Mouse (Mus musculus): Measurements from ENCODE around the gene Dhdh. TPM values are rescaled to one million over a fixed set of nuclear protein-coding genes. Genes with fewer than 3 reads are reported as not detected.
A peak's percentile ranks its signal among the peaks of the same experiment; 100 is the strongest.

Dhdh gene
- polyA plus RNA-seq, 1 experiment: 0.41 TPM

- Histone ChIP-seq H3K4me3 (ENCODE audit: low read depth, low read length) (no peak overlapping the region), H3K36me3 (ENCODE audit: control insufficient read depth, insufficient read depth, low read length) (peaks cover 2% of the 10 kb centered on the region), H3K27ac (ENCODE audit: insufficient read depth, low read depth, low read length) (no peak overlapping the region), H3K4me1 (ENCODE audit: control insufficient read depth, insufficient read depth, insufficient read length, low read length) (no peaks in the 10 kb centered on the region), H3K27me3 (ENCODE audit: control insufficient read depth, insufficient read depth, low read length) (no peaks in the 10 kb centered on the region)
- WGBS: 57% methylated on average over 11 of the region's 11 CpGs
- TF ChIP-seq CTCF (IDR thresholded peaks at IDR 0.05; ENCODE audit: extremely low read depth, insufficient read length, insufficient replicate concordance, low read depth, low read length) (peak; percentile 36; the same call in 1 of the 2 replicates), POLR2A (IDR thresholded peaks at IDR 0.05; ENCODE audit: low read depth, low read length) (no peak)
These were observed 41.1 kb downstream of the Dhdh start for GRCm38 (mm10) chr7:45447325-45447990.

- TF ChIP-seq POLR2A (IDR thresholded peaks at IDR 0.05; ENCODE audit: low read depth, low read length) (no peak), CTCF (IDR thresholded peaks at IDR 0.05; ENCODE audit: extremely low read depth, insufficient read length, insufficient replicate concordance, low read depth, low read length) (no peak)
- Histone ChIP-seq H3K4me1 (ENCODE audit: control insufficient read depth, insufficient read depth, insufficient read length, low read length) (no peaks in the 10 kb centered on the region), H3K27me3 (ENCODE audit: control insufficient read depth, insufficient read depth, low read length) (no peaks in the 10 kb centered on the region), H3K36me3 (ENCODE audit: control insufficient read depth, insufficient read depth, low read length) (peaks cover 4% of the 10 kb centered on the region), H3K27ac (ENCODE audit: insufficient read depth, low read depth, low read length) (no peak overlapping the region), H3K4me3 (ENCODE audit: low read depth, low read length) (no peak overlapping the region)
These were observed 42.0 kb downstream of the Dhdh start for GRCm38 (mm10) chr7:45446589-45446988.

- 84% methylated on average over 22 of the region's 22 CpGs for WGBS
- peaks cover 10% of the 10 kb centered on the region for H3K36me3 ChIP-seq (ENCODE audit: control insufficient read depth, insufficient read depth, low read length)
- no peak for TF ChIP-seq POLR2A (IDR thresholded peaks at IDR 0.05; ENCODE audit: low read depth, low read length)
- no peak for TF ChIP-seq CTCF (IDR thresholded peaks at IDR 0.05; ENCODE audit: extremely low read depth, insufficient read length, insufficient replicate concordance, low read depth, low read length)
- H3K27ac ChIP-seq (ENCODE audit: insufficient read depth, low read depth, low read length): no peak overlapping the region
- no peak overlapping the region for H3K4me3 ChIP-seq (ENCODE audit: low read depth, low read length)
- H3K27me3 ChIP-seq (ENCODE audit: control insufficient read depth, insufficient read depth, low read length): no peaks in the 10 kb centered on the region
- no peaks in the 10 kb centered on the region for H3K4me1 ChIP-seq (ENCODE audit: control insufficient read depth, insufficient read depth, insufficient read length, low read length)
These were observed 44.8 kb downstream of the Dhdh start for GRCm38 (mm10) chr7:45443526-45444420.

- no peak within 1 kb of the TSS for H3K27ac ChIP-seq (ENCODE audit: insufficient read depth, low read depth, low read length)
- peaks cover 8% of the 10 kb centered on the region for H3K36me3 ChIP-seq (ENCODE audit: control insufficient read depth, insufficient read depth, low read length)
- TF ChIP-seq CTCF (IDR thresholded peaks at IDR 0.05; ENCODE audit: extremely low read depth, insufficient read length, insufficient replicate concordance, low read depth, low read length): peak; percentile 36; the same call in 1 of the 2 replicates
- no peak for TF ChIP-seq POLR2A (IDR thresholded peaks at IDR 0.05; ENCODE audit: low read depth, low read length)
- peaks cover 15% of the 10 kb centered on the region for H3K4me1 ChIP-seq (ENCODE audit: control insufficient read depth, insufficient read depth, insufficient read length, low read length)
- H3K4me3 ChIP-seq (ENCODE audit: low read depth, low read length): peak within 1 kb of the TSS; percentile 11; the same call in 1 of the 2 replicates
- 39% methylated on average over 19 of the region's 19 CpGs for WGBS
- no peaks in the 10 kb centered on the region for H3K27me3 ChIP-seq (ENCODE audit: control insufficient read depth, insufficient read depth, low read length)
These were observed 50.9 kb downstream of the Dhdh start, which contains the start of gene Ruvbl2 for GRCm38 (mm10) chr7:45437521-45438276. Gene Ruvbl2 (minus strand): TSS chr7:45438096.

- no peaks in the 10 kb centered on the region for H3K27me3 ChIP-seq (ENCODE audit: control insufficient read depth, insufficient read depth, low read length)
- H3K36me3 ChIP-seq (ENCODE audit: control insufficient read depth, insufficient read depth, low read length): peaks cover 7% of the 10 kb centered on the region; the same call in 1 of the 2 replicates
- 86% methylated on average over 6 of the region's 6 CpGs for WGBS
- peaks cover 15% of the 10 kb centered on the region for H3K4me1 ChIP-seq (ENCODE audit: control insufficient read depth, insufficient read depth, insufficient read length, low read length)
- TF ChIP-seq POLR2A (IDR thresholded peaks at IDR 0.05; ENCODE audit: low read depth, low read length) (no peak), CTCF (IDR thresholded peaks at IDR 0.05; ENCODE audit: extremely low read depth, insufficient read length, insufficient replicate concordance, low read depth, low read length) (no peak)
- H3K4me3 ChIP-seq (ENCODE audit: low read depth, low read length): no peak overlapping the region
- no peak overlapping the region for H3K27ac ChIP-seq (ENCODE audit: insufficient read depth, low read depth, low read length)
These were observed 51.6 kb downstream of the Dhdh start for GRCm38 (mm10) chr7:45437046-45437445.

- H3K4me3 ChIP-seq (ENCODE audit: low read depth, low read length): no peak overlapping the region
- WGBS: 96% methylated on average over 5 of the region's 5 CpGs
- H3K4me1 ChIP-seq (ENCODE audit: control insufficient read depth, insufficient read depth, insufficient read length, low read length): peaks cover 15% of the 10 kb centered on the region
- H3K27me3 ChIP-seq (ENCODE audit: control insufficient read depth, insufficient read depth, low read length): no peaks in the 10 kb centered on the region
- H3K36me3 ChIP-seq (ENCODE audit: control insufficient read depth, insufficient read depth, low read length): peaks cover 5% of the 10 kb centered on the region; the same call in 1 of the 2 replicates
- no peak overlapping the region for H3K27ac ChIP-seq (ENCODE audit: insufficient read depth, low read depth, low read length)
- TF ChIP-seq CTCF (IDR thresholded peaks at IDR 0.05; ENCODE audit: extremely low read depth, insufficient read length, insufficient replicate concordance, low read depth, low read length): no peak
These were observed 52.2 kb downstream of the Dhdh start for GRCm38 (mm10) chr7:45436444-45436843.
